Mouse (Mus musculus): ENCODE results near the gene Ptpn6. TPM values are rescaled to one million over a fixed set of nuclear protein-coding genes. Genes with fewer than 3 reads are reported as not detected.

The Ptpn6 gene
- total and polyA plus RNA-seq, 3 experiments = 91.9 to 184 TPM; not detected in 1

- no peak for TF ChIP-seq GABPA (IDR thresholded peaks at IDR 0.05; ENCODE audit: low read depth, low read length)
- TF ChIP-seq E2F4 (IDR thresholded peaks at IDR 0.05; ENCODE audit: borderline replicate concordance, low read depth, low read length) = no peak
- TF ChIP-seq USF2 (IDR thresholded peaks at IDR 0.05; ENCODE audit: borderline replicate concordance in 1 of 2, insufficient read depth in 1 of 2, low read depth in 1 of 2, low read length in 2 of 2) = no peak
- no peak for TF ChIP-seq TAL1 (IDR thresholded peaks at IDR 0.05; ENCODE audit: low read length)
- TF ChIP-seq POLR2AphosphoS2 (IDR thresholded peaks at IDR 0.05; ENCODE audit: low read length) = peak; percentile 86
- TF ChIP-seq JUND (IDR thresholded peaks at IDR 0.05; ENCODE audit: low read depth, low read length) = no peak
- TF ChIP-seq CTCF (IDR thresholded peaks at IDR 0.05 in 2 of 3, conservative IDR thresholded peaks at IDR 0.05 in 1 of 3; ENCODE audit: control insufficient read depth in 1 of 3, insufficient read depth in 1 of 3, low read depth in 2 of 3, low read length in 3 of 3, poor library complexity in 1 of 3, severe bottlenecking in 1 of 3) = no peak
These were observed 5.8 kb downstream of the Ptpn6 start (continued) for GRCm38 (mm10) chr6:124732476-124733370.

- Histone ChIP-seq H3K27ac (ENCODE audit: control insufficient read depth, low read depth, low read length) (no peak overlapping the region), H3K27me3 (ENCODE audit: control insufficient read depth in 1 of 2, insufficient read depth in 2 of 2, low read length in 2 of 2) (no peaks in the 10 kb centered on the region), H3K9ac (ENCODE audit: control insufficient read depth, low read depth, low read length, poor library complexity, severe bottlenecking) (no peak overlapping the region), H3K79me2 (ENCODE audit: control insufficient read depth, insufficient read depth, low read length, poor library complexity) (peaks cover 16% of the 10 kb centered on the region), H3K4me1 (ENCODE audit: control insufficient read depth in 1 of 2, insufficient read depth in 2 of 2, low read length in 2 of 2) (peaks cover 14 to 30% of the 10 kb centered on the region in 2 experiments), H3K9me3 (replicated peaks; ENCODE audit: insufficient read depth, low read length) (no peaks in the 10 kb centered on the region), H3K4me3 (ENCODE audit: control insufficient read depth in 1 of 2, insufficient read depth in 1 of 2, low read depth in 2 of 2, low read length in 2 of 2) (no peak overlapping the region), H3K36me3 (ENCODE audit: control insufficient read depth in 1 of 2, insufficient read depth in 2 of 2, low read length in 2 of 2) (peaks cover 0 to 27% of the 10 kb centered on the region in 2 experiments)
- no peak for DNase-seq (ENCODE audit: low read depth, low spot score)
- TF ChIP-seq POLR2A (IDR thresholded peaks at IDR 0.05; ENCODE audit: control insufficient read depth in 1 of 2, insufficient read depth in 1 of 2, low read depth in 1 of 2, low read length in 2 of 2, poor library complexity in 1 of 2) = no peak
- no peak for TF ChIP-seq CHD2 (IDR thresholded peaks at IDR 0.05; ENCODE audit: low read length)
- TF ChIP-seq SIN3A (IDR thresholded peaks at IDR 0.05; ENCODE audit: low read length) = no peak
- no peak for TF ChIP-seq ELF1 (IDR thresholded peaks at IDR 0.05; ENCODE audit: low read depth, low read length)
- no peak for TF ChIP-seq EP300 (IDR thresholded peaks at IDR 0.05; ENCODE audit: low read depth in 1 of 2, low read length in 2 of 2)
- TF ChIP-seq MYB (IDR thresholded peaks at IDR 0.05; ENCODE audit: low read depth, low read length) = no peak
- no peak for TF ChIP-seq ZKSCAN1 (IDR thresholded peaks at IDR 0.05; ENCODE audit: low read depth, low read length)
- TF ChIP-seq USF1 (IDR thresholded peaks at IDR 0.05; ENCODE audit: low read depth, low read length) = no peak
- TF ChIP-seq HCFC1 (IDR thresholded peaks at IDR 0.05; ENCODE audit: low read depth, low read length) = no peak
- no peak for TF ChIP-seq ETS1 (IDR thresholded peaks at IDR 0.05; ENCODE audit: low read depth, low read length)
- TF ChIP-seq USF2 (IDR thresholded peaks at IDR 0.05; ENCODE audit: borderline replicate concordance in 1 of 2, insufficient read depth in 1 of 2, low read depth in 1 of 2, low read length in 2 of 2) = no peak
- no peak for TF ChIP-seq TAL1 (IDR thresholded peaks at IDR 0.05; ENCODE audit: low read length)
- TF ChIP-seq JUND (IDR thresholded peaks at IDR 0.05; ENCODE audit: low read depth, low read length) = no peak
- TF ChIP-seq GABPA (IDR thresholded peaks at IDR 0.05; ENCODE audit: low read depth, low read length) = no peak
- TF ChIP-seq MAFK (IDR thresholded peaks at IDR 0.05; ENCODE audit: borderline replicate concordance, low read depth, low read length) = no peak
These were observed 7.5 kb downstream of the Ptpn6 start for GRCm38 (mm10) chr6:124731038-124731437.
